Mouse (Mus musculus) limb, embryonic 12.5 days (tissue): ENCODE results near the gene Tspan32. TPM values are rescaled to one million over a fixed set of nuclear protein-coding genes. Genes with fewer than 3 reads are reported as not detected.

ENCODE experiments used
- ATAC-seq: fragments of 200-750 bp; cut with Nextera tagmentation; 2 replicates; pipeline ENCODE4 v1.8.0; 2017; ENCODE audit warnings: low read depth, moderate TSS enrichment; ENCODE audit not compliant: insufficient number of reproducible peaks, insufficient read depth, low FRiP score, low TSS enrichment
- H3K27ac ChIP-seq: fragments of 300-500 bp; sonication (generic); 2 replicates; pipeline ENCODE4 v1.5.1; 2016; ENCODE audit warnings: mild to moderate bottlenecking, moderate library complexity
- H3K27me3 ChIP-seq: fragments of 300-500 bp; sonication (generic); 2 replicates; pipeline ENCODE4 v1.6.1; 2016; ENCODE audit warnings: mild to moderate bottlenecking, moderate library complexity
- H3K36me3 ChIP-seq: fragments of 300-500 bp; sonication (generic); 2 replicates; pipeline ENCODE4 v1.6.1; 2016; ENCODE audit warnings: mild to moderate bottlenecking, moderate library complexity
- H3K4me1 ChIP-seq: fragments of 300-500 bp; sonication (generic); replicated peaks from 2 replicates; pipeline ENCODE4 v1.6.1; 2016
- H3K4me2 ChIP-seq: fragments of 300-500 bp; sonication (generic); 2 replicates; pipeline ENCODE4 v1.6.1; 2016; ENCODE audit warnings: mild to moderate bottlenecking, moderate library complexity
- H3K4me3 ChIP-seq: fragments of 300-500 bp; sonication (generic); replicated peaks from 2 replicates; pipeline ENCODE4 v1.5.1; 2016; ENCODE audit warnings: mild to moderate bottlenecking
- H3K9ac ChIP-seq: fragments of 300-500 bp; sonication (generic); replicated peaks from 2 replicates; pipeline ENCODE4 v1.6.1; 2016; ENCODE audit warnings: mild to moderate bottlenecking, moderate library complexity
- H3K9me3 ChIP-seq: fragments of 300-500 bp; sonication (generic); 2 replicates; pipeline ENCODE4 v1.6.1; 2016; ENCODE audit warnings: mild to moderate bottlenecking, moderate library complexity
- WGBS: fragments of 180-500 bp; shearing (Covaris S2); methylation state at CpG from one replicate; pipeline ENCODE4 v1.1.7; 2016; 5-methylcytosine and 5-hydroxymethylcytosine counted together
- polyA plus RNA-seq: library from polyadenylated mRNA; unstranded; fragments of >200 nt; fragmentation: Nextera tagmentation; extraction: Ambion mirVana; gene quantifications from 2 replicates; pipeline ENCODE4 v1.2.1, GENCODE M21; 2016

Tspan32 gene
- polyA plus RNA-seq, 1 experiment from 2014 or later = 2.2 TPM

GRCm38 (mm10) chr7:143058221-143058697 lies 53.4 kb downstream of the Tspan32 start:
- Histone ChIP-seq H3K27ac (peak overlapping the region; percentile 59; the same call in 1 of the 2 replicates), H3K4me3 (no peak overlapping the region), H3K9ac (0 out of 2 replicates have a peak overlapping the region, but pooled peaks have one; percentile 12), H3K9me3 (no peaks in the 10 kb centered on the region), H3K27me3 (no peaks in the 10 kb centered on the region), H3K4me2 (no peak overlapping the region), H3K36me3 (peaks cover 73% of the 10 kb centered on the region), H3K4me1 (peaks cover 53% of the 10 kb centered on the region)
- 78% methylated on average over 5 of the region's 5 CpGs for WGBS
- no peak for ATAC-seq

- Histone ChIP-seq H3K9ac (no peak overlapping the region), H3K4me3 (no peak overlapping the region), H3K36me3 (peaks cover 84% of the 10 kb centered on the region), H3K9me3 (no peaks in the 10 kb centered on the region), H3K27ac (peak overlapping the region; percentile 59; the same call in 1 of the 2 replicates), H3K4me1 (peaks cover 45% of the 10 kb centered on the region), H3K27me3 (no peaks in the 10 kb centered on the region), H3K4me2 (no peak overlapping the region)
- ATAC-seq = no peak
- 78% methylated on average over 5 of the region's 5 CpGs for WGBS
These were observed 54.5 kb downstream of the Tspan32 start for GRCm38 (mm10) chr7:143059202-143059870.

GRCm38 (mm10) chr7:143062704-143063103 lies 57.9 kb downstream of the Tspan32 start:
- no peak overlapping the region for H3K9ac ChIP-seq
- peaks cover 94% of the 10 kb centered on the region for H3K36me3 ChIP-seq
- H3K4me3 ChIP-seq = no peak overlapping the region
- peak; percentile 35; the same call in 1 of the 2 replicates for ATAC-seq
- H3K27ac ChIP-seq = no peak overlapping the region
- no peaks in the 10 kb centered on the region for H3K27me3 ChIP-seq
- H3K9me3 ChIP-seq = no peaks in the 10 kb centered on the region
- H3K4me1 ChIP-seq = peaks cover 13% of the 10 kb centered on the region
- WGBS = 91% methylated on average over 2 of the region's 2 CpGs
- H3K4me2 ChIP-seq = no peak overlapping the region

- peaks cover 87% of the 10 kb centered on the region for H3K36me3 ChIP-seq
- no peaks in the 10 kb centered on the region for H3K27me3 ChIP-seq
- H3K4me2 ChIP-seq = no peak overlapping the region
These were observed 59.4 kb downstream of the Tspan32 start for GRCm38 (mm10) chr7:143064226-143064625.

GRCm38 (mm10) chr7:143065692-143066091 lies 60.8 kb downstream of the Tspan32 start:
- no peak overlapping the region for H3K4me2 ChIP-seq
- H3K4me1 ChIP-seq = peaks cover 18% of the 10 kb centered on the region
- no peak overlapping the region for H3K4me3 ChIP-seq
- ATAC-seq = no peak
- H3K9ac ChIP-seq = no peak overlapping the region
- 95% methylated on average over 2 of the region's 2 CpGs for WGBS
- H3K36me3 ChIP-seq = peaks cover 82% of the 10 kb centered on the region
- no peaks in the 10 kb centered on the region for H3K9me3 ChIP-seq
- H3K27me3 ChIP-seq = no peaks in the 10 kb centered on the region
- no peak overlapping the region for H3K27ac ChIP-seq

More at GRCm38 (mm10) chr7:143064226-143064625, 59.4 kb downstream of the Tspan32 start:
- H3K4me1 ChIP-seq = peaks cover 11% of the 10 kb centered on the region
- H3K4me3 ChIP-seq = no peak overlapping the region
- no peaks in the 10 kb centered on the region for H3K9me3 ChIP-seq
- 84% methylated on average over 6 of the region's 6 CpGs for WGBS
- H3K27ac ChIP-seq = no peak overlapping the region
- no peak for ATAC-seq
- H3K9ac ChIP-seq = no peak overlapping the region

GRCm38 (mm10) chr7:143067469-143067868 lies 62.6 kb downstream of the Tspan32 start:
- WGBS = 80% methylated on average over 2 of the region's 2 CpGs
- peaks cover 23% of the 10 kb centered on the region for H3K4me1 ChIP-seq
- no peak overlapping the region for H3K9ac ChIP-seq
- 0 out of 2 replicates have a peak overlapping the region, but pooled peaks have one; percentile 95 for H3K27ac ChIP-seq
- no peak overlapping the region for H3K4me2 ChIP-seq
- H3K9me3 ChIP-seq = no peaks in the 10 kb centered on the region
- peaks cover 80% of the 10 kb centered on the region for H3K36me3 ChIP-seq
- no peaks in the 10 kb centered on the region for H3K27me3 ChIP-seq
- no peak for ATAC-seq
- H3K4me3 ChIP-seq = no peak overlapping the region

- Histone ChIP-seq H3K36me3 (peaks cover 80% of the 10 kb centered on the region), H3K27me3 (no peaks in the 10 kb centered on the region), H3K9me3 (no peaks in the 10 kb centered on the region), H3K27ac (peak overlapping the region; percentile 95), H3K4me1 (peaks cover 23% of the 10 kb centered on the region), H3K4me3 (0 out of 2 replicates have a peak overlapping the region, but pooled peaks have one; percentile 78), H3K9ac (no peak overlapping the region), H3K4me2 (peak overlapping the region; percentile 99; the same call in 1 of the 2 replicates)
- 82% methylated on average over 3 of the region's 3 CpGs for whole genome bisulfite sequencing
- no peak for ATAC-seq
These were observed 63.1 kb downstream of the Tspan32 start for GRCm38 (mm10) chr7:143067897-143068296.

- H3K9me3 ChIP-seq = no peaks in the 10 kb centered on the region
- peak overlapping the region; percentile 95 for H3K27ac ChIP-seq
- peak overlapping the region; percentile 78 for H3K4me3 ChIP-seq
- H3K9ac ChIP-seq = peak overlapping the region; percentile 47
- H3K27me3 ChIP-seq = no peaks in the 10 kb centered on the region
- H3K36me3 ChIP-seq = peaks cover 75% of the 10 kb centered on the region
- ATAC-seq = no peak
- peak overlapping the region; percentile 99 for H3K4me2 ChIP-seq
- WGBS = 52% methylated on average over 13 of the region's 13 CpGs
- H3K4me1 ChIP-seq = peaks cover 23% of the 10 kb centered on the region
These were observed 63.6 kb downstream of the Tspan32 start for GRCm38 (mm10) chr7:143068316-143068881.

GRCm38 (mm10) chr7:143068882-143069591 lies 64.2 kb downstream of the Tspan32 start, which contains the start of gene Tssc4:
TSS of gene Tssc4 (plus strand) at chr7:143069249.
- Histone ChIP-seq H3K4me1 (peaks cover 23% of the 10 kb centered on the region), H3K4me2 (peak within 1 kb of the TSS; percentile 99), H3K9me3 (no peaks in the 10 kb centered on the region), H3K27me3 (no peaks in the 10 kb centered on the region), H3K36me3 (peaks cover 69% of the 10 kb centered on the region), H3K4me3 (peak within 1 kb of the TSS; percentile 78), H3K9ac (peak within 1 kb of the TSS; percentile 91), H3K27ac (peak within 1 kb of the TSS; percentile 95)
- peak; percentile 96 for ATAC-seq
- WGBS = under 1% methylated on average over 51 of the region's 51 CpGs
